8 mouse cellular contexts compared by ENCODE assay signal in genomic region chr2:60124648-60125048, GRCm38 (mm10).
DNase-seq lines count a peak whose midpoint lies in the region; ATAC-seq and TF ChIP-seq lines count a peak whose summit lies in the region.

No protein-coding gene starts in this region.

- H3K27ac ChIP-seq in forebrain, postnatal 0 days (ENCODE audit: low read depth, low read length) = peak overlapping the region; percentile 97
- peak overlapping the region; percentile 100 for H3K27ac ChIP-seq in hindbrain, embryonic 11.5 days (ENCODE audit: low read depth, low read length)

- TF ChIP-seq CTCF in brain, embryonic 14.5 days (IDR thresholded peaks at IDR 0.05; ENCODE audit: borderline replicate concordance, extremely low read depth, insufficient read depth, insufficient read length) = no peak
- no peak for TF ChIP-seq CTCF in forebrain, postnatal 0 days (IDR thresholded peaks at IDR 0.05; ENCODE audit: low read depth)

- H3K4me1 ChIP-seq in forebrain, postnatal 0 days (ENCODE audit: insufficient read depth) = peaks cover 9% of the 10 kb centered on the region; the same call in 1 of the 2 replicates
- peaks cover 3% of the 10 kb centered on the region; the same call in 1 of the 2 replicates for H3K4me1 ChIP-seq in hindbrain, embryonic 11.5 days (replicated peaks; ENCODE audit: control insufficient read depth, insufficient read depth, low read length)

- H3K9me3 ChIP-seq in forebrain, postnatal 0 days (ENCODE audit: low read length) = no peaks in the 10 kb centered on the region
- no peaks in the 10 kb centered on the region for H3K9me3 ChIP-seq in hindbrain, embryonic 11.5 days (ENCODE audit: control insufficient read depth, low read length)

- 2% methylated on average over 38 of the region's 47 CpGs for WGBS in forebrain, postnatal 0 days
- WGBS in hindbrain, embryonic 11.5 days = under 1% methylated on average over 18 of the region's 47 CpGs

- peak overlapping the region; percentile 75 for H3K4me3 ChIP-seq in forebrain, postnatal 0 days (ENCODE audit: low read depth, low read length)
- H3K4me3 ChIP-seq in hindbrain, embryonic 11.5 days (ENCODE audit: low read depth, low read length) = peak overlapping the region; percentile 90

- peak; percentile 23; the same call in 1 of the 2 replicates for TF ChIP-seq POLR2A in brain, embryonic 14.5 days (IDR thresholded peaks at IDR 0.05; ENCODE audit: borderline replicate concordance, extremely low read depth, insufficient read depth, insufficient read length, poor library complexity, severe bottlenecking)

- H3K4me2 ChIP-seq in forebrain, postnatal 0 days (ENCODE audit: low read depth) = peak overlapping the region; percentile 57
- peak overlapping the region; percentile 37 for H3K4me2 ChIP-seq in hindbrain, embryonic 11.5 days (replicated peaks; ENCODE audit: low read depth, low read length)

- no peaks in the 10 kb centered on the region for H3K27me3 ChIP-seq in forebrain, postnatal 0 days (ENCODE audit: insufficient read depth, low read length)
- H3K27me3 ChIP-seq in hindbrain, embryonic 11.5 days (ENCODE audit: control insufficient read depth, insufficient read depth, low read length) = no peaks in the 10 kb centered on the region

- H3K36me3 ChIP-seq in forebrain, postnatal 0 days (ENCODE audit: insufficient read depth) = no peaks in the 10 kb centered on the region
- H3K36me3 ChIP-seq in hindbrain, embryonic 11.5 days (ENCODE audit: control insufficient read depth, insufficient read depth, low read length) = no peaks in the 10 kb centered on the region

- ATAC-seq in forebrain, postnatal 0 days = peak; percentile 76
- peak; percentile 68 for ATAC-seq in hindbrain, embryonic 11.5 days (ENCODE audit: low FRiP score)

- DNase-seq in ES-CJ7 (ENCODE audit: low read depth, low spot score) = peak; percentile 32
- peak; percentile 79 for DNase-seq in brain, embryonic 14.5 days (ENCODE audit: low read depth)
- DNase-seq in forebrain, postnatal 0 days = peak; percentile 70
- DNase-seq in hindbrain, embryonic 11.5 days (ENCODE audit: low spot score) = peak; percentile 78
- DNase-seq in layer of hippocampus, postnatal 36 days = peak; percentile 47 to 61
- peak; percentile 41 for DNase-seq in lung, postnatal 25 days (ENCODE audit: low spot score)
- DNase-seq in retina, embryonic 14.5 days (ENCODE audit: low spot score) = peak; percentile 73
- DNase-seq in thymus, postnatal 4 days = peak; percentile 73

- peak overlapping the region; percentile 96 for H3K9ac ChIP-seq in forebrain, postnatal 0 days
- peak overlapping the region; percentile 99 for H3K9ac ChIP-seq in hindbrain, embryonic 11.5 days (ENCODE audit: low read depth, low read length)

Comparison
In these comparisons a context has a peak if more than half of its experiments do, and no peak if none do; other contexts are left out.
1. Peak in every context shown above with its lines: DNase-seq, ATAC-seq, H3K4me3 ChIP-seq and H3K27ac ChIP-seq.